Mouse (Mus musculus) kidney, postnatal 25 days (tissue): ENCODE measurements around the gene Ddx27.
A peak's percentile ranks its signal among the peaks of the same experiment; 100 is the strongest.

Experiments
- DNase-seq, 2 experiments: peaks; one replicate each; pipeline ENCODE4 v3.0.0; 2021; ENCODE audit warnings: mixed read lengths in 2 of 2

Ddx27 gene

DNA sequence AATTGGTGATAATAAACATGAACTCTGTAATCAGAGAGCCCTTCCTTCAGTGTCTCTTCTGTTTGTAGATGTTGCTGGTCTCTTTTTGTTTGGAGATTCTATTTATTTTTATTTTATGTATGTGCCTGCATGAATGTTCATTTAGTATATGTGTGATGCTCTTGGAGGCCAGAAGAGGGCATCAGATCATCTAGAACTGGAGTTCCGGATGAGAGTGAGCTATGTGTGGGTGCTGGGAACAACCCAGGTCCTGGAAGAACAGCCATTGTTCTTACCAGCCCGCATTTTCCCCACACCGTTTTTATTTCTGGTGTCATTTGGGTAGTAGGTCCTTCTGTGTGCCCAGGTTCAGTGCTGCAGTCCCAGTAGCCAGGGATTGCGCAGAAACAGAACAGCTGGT is 15.5 kb downstream of the Ddx27 start:
- no peak for DNase-seq

DNA sequence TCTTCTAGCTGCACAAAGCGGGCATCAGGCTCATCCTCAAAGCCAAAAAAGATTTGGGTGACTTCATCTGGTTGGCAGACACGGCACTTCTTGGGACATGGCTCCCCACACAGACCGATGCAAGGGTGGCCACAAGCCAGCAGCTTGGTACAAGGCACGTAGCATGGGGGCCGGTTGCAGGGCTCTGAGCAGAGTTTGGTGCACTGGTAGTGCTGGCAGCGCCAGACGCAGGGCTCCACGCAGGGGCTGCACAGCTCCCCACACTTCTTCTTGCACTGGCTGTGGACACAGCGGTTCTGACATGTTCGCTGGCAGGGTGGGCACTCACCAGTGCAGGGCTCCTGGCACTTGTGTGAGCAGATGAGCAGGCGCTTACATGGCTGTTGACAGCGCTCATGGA is 22.7 kb downstream of the Ddx27 start:
- no peak for DNase-seq

DNA sequence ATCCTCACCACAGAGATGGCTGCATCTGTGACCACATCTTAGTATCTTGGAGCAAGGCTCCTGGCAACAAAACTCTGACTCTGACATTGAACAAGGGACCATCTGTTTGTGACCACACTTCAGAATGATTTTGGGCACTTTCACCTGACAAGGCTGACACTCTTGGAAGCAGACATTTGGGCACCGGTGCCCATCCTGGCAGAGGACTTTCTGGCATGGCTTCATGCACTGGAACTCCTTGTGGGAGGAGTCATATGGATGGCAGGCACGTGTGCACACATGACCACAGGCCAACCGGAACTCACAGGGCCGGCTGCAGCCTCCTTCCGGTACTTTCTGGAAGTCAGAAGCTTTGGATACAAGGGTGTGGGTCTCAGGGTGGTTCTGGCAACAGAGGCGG is 23.3 kb downstream of the Ddx27 start:
- no peak for DNase-seq

DNA sequence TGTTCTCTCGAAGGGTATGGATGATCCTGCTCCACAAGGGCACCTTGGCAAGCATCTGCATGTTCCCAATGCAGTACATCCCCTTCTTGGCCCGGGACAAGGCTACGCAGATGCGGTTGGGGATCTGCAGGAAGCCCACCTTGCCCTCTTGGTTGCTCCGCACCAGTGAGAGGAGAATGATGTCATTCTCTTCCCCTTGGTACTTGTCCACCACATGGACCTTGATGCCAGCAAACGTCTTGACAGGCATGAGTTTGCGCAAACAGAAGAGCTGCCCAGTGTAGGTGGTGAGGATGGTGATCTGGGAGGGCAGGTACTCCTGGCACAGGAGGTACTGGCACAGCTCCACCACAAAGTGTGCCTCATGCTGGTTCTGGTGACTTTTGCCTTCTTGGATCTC is 23.7 kb downstream of the Ddx27 start:
- DNase-seq: no peak

DNA sequence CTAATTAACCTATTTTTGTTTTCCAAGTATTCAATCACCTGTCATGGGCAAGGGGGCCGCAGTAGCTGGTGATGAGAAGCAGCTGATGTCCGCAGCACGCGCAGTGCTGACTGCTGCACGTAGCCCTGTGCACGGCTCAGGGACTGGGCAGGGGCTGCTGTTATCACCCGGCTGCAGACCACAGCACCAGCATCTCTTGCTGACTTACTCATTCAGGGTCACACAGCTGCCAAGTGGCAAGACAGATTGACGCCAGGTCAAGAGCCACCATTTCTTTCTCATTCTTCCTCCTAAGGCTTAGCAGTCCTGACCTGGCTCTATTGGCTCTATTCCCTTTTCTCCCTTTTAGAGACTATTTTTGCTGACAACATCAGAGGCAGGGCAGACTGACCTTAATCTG is 24.4 kb downstream of the Ddx27 start:
- DNase-seq: no peak

DNA sequence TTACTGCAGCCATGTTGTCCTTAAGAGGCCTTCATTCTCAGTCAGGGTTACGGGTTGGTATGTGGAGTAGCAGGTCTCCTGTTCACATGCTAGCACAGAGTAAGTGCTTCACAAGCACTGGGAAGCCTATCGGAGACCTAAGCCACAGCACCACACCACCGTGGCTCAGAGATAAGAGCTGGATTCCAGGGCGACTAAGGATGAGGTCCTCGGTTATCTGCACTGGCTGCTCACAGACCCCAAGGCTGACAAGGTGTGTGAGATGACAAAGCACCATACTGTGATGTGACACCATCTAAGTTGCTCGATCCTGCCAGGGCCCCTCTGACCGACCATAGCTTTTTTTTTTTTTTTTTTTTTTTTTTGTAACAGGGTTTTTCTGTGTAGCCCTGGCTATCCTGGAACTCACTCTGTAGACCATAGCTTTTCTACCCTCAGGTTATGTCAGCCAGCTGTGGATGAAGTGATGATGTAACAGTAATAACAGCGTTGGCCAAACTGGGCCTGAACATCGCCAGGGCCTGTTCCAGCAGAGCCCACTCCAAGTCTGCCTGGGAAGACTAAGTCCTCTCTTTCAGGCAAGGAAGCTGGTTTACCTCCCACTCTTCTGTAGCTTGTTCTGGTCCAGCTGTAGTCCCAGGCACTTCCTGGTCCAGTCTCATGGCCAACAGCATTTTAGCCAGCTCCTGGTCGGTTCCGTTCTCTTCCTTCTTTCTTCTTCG is 28.6 kb downstream of the Ddx27 start:
- DNase-seq: no peak

DNA sequence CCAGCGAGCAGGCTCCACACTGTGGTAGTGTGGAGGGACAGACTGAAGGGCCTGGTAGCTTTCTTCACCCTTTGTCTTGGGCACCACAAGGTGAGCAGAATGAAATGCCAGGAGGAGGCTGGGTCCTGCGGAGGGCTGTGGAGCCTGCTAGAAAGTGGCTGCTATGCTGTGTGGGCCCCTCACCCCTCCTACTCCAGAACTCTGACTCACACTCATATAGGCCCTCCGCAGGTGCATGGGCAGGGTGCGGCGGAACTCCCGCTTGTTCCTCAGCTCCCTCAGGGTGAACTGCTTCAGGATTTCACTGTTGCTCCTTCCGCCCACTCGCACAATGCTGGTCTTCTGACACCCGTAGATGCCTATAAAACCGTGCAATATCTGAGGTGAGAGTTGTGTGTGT is 33.2 kb downstream of the Ddx27 start:
- DNase-seq: no peak

DNA sequence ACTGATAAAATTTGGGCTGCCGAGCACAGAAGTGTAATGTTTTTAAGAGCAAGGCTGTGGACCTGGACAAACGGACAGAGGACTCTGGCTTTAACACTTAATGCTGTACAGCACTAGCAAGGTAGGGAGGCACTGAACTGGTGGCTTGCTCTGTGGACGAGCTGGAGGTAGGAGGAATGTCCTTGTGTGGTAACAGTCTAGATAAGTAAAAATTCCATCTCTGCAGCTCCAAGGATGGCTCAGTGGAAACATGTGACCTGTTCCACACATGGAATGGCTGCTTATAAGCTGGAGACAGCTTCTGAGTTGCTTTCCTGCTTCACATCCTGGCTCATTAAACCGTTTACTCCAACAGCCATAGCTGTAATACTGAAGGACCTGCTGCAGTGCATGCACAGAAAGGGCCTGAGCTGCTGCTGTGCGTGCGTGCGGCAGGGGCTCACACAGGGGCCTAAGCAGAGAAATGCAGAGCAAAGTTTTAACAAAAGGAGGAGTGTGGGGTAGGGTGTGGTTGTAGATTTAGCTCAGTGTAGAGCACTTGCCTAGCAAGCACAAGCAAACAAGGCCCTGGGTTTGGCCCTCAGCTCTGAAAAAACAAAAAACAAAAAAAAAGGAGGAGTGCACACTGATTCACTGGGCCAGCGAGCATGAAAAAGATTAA is 33.8 kb downstream of the Ddx27 start:
- DNase-seq: no peak

DNA sequence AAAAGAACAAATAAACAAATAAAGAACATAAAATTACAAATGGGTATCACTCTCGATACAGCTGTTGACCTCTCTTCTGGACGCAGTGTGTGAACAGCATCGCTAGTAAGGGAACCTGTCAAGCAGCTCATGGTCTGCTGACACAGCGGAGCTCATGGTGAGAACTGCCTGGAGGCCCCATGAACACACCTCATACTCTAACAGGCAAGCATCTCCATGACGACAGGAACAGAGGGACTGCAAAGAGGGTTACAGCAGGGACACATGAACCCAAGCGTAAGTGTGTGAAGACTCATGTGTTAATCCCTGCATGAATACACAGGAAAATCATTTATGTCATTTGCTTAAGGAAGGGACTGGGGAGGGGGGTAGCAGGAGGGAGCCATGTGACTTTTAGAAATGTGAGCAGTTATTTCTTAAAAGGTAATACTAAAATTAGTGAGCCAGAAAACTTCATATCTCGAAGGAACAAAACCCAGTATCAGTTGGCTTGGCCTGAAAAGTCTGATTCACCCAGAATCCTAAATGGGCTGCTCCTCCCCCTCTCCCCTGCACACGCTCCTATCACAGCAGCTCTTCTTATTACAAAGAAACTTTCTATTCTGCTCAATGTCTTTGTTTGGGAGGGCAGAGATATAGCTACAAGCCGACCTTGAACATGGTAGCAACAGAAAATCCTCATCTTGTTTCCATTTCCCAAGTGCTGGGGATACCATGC is 38.3 kb downstream of the Ddx27 start:
- no peak for DNase-seq

DNA sequence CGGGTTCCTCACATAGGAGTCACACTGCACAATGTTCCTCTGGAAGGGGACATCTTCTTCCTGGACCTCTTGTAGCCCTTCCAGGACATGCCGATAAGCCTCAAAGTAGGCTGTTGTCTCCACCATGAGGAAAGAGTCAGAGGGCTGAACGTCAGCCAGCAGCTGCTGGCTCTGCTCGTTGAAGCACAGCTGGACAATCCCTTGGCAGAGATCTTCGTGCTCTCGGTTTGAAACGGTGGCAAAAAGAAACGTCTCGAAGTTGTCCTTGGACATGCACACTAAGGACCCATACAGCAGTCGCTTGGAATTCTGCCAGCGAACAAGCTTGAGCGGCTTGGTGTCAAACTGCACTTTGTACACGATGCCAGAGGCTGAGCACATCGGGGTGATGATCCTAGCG is 40.4 kb downstream of the Ddx27 start:
- DNase-seq: peak; percentile 76 to 79

DNA sequence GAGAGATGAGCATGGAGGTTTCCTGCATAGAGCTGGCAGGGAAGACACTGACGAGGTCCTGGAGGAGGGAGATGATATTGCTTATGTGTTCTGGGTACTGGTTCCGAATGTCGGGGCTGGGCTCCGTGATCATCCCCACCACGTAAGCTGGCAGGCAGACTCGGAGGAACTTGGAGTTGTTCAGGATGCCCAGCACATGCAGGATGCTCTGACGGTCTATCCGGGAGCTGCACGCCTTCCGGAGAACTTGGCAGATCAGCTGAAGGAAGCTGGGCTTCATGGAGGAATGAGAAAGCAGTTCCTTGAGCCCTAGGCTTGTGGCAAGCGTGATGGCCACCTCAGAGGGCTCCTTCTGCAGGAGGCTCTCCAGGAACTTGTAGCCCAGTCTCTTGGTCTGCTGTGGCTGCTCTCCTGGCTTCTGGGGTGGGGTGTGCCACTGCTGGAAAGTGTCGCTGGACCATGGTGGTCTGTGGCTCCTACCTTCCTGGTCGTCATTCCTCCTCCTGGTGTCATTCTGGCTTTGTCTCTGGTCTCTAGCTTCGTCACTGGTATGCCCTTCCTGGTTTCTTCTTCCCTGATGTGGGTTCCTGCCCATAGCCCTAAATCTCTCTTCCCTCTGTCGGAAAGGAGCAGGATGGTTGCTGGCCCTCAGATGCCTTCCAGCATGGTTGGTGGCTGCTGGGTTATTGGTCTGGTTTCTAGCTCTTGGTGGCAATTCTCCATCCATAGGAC is 41.4 kb downstream of the Ddx27 start:
- DNase-seq: peak in 1 of 2 experiments; percentile 54

DNA sequence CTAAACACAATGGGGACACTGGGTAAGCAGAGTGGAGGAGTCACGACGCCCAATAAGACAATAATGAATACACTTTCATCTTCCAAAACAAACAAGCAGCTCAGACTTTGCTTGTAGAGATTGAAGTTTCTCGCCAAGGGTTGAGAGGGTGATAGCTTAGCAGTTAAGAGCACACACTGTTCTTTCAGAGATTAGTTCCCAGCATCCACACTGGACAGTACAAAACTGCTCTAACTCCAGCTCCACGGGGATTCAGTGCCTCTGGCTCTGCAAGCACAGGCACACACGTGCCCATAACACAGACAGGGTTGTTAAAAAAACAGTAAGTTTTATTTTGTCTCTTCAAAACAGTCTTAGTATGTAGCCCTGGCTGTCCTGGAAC is 41.9 kb downstream of the Ddx27 start:
- no peak for DNase-seq

DNA sequence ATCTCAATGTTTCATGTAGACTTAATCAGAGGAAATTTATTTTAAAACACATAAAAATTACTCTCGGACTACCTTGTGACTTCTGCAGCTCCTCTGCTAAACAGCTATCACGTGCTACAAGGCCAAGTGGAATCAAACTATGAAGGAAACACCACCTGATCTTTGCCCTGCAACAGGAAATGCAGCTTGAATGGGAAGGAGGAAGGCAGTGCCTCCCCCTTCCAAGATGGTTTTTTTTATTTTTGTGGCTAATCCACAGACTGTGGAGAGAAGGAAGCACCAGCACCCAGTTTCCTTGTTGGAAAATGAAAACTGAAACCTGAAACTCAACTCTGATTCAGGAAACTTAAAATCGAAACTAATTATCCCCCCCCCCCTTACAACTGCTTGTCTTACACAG is 43.2 kb downstream of the Ddx27 start:
- DNase-seq: peak; percentile 62 to 78

DNA sequence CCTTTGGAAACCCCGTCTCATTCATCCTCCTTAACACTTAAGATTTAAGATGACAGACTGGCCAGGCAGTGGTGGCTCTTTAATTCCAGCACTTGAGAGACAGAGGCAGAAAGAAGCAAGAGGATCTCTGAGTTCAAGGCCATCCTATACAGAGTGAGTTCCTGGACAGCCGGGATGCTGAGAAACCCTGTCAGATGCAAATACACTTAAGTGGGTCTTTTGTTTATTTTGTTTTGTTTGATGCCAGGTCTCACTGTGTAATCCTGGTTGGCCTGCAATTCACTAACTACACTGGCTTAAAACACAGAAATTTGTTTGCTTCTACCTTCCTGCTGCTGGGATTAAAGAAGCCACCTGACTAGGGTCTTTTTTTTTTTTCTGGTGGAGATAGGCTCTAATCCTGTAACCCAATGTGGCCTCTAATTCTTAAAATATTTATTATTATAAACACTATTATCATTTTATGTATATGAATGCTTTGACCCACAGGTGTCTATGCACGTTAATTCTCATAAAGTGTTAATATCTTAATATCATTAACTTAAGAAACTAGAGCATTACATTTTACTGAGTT is 43.9 kb downstream of the Ddx27 start:
- DNase-seq: no peak

DNA sequence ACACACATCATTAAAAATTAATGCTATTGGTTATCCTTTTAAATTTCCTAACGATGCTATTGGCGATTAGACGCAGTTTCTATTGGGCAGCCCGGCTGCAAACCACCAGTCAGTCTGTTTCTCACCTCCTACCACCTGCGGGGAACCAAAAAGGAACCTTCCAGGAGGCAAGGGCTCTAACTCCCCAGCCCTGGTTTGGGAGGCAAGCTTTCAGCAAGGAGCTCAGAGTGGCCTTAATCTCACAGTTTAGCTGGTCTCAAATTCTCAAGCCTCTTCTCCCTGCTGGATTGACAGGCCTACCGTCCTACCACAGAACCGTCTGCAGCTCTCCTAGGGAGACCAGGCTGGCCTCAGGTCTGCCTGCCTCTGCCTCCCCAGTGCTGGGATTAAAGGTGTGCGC is 44.5 kb downstream of the Ddx27 start:
- peak in 1 of 2 experiments; percentile 59 for DNase-seq

DNA sequence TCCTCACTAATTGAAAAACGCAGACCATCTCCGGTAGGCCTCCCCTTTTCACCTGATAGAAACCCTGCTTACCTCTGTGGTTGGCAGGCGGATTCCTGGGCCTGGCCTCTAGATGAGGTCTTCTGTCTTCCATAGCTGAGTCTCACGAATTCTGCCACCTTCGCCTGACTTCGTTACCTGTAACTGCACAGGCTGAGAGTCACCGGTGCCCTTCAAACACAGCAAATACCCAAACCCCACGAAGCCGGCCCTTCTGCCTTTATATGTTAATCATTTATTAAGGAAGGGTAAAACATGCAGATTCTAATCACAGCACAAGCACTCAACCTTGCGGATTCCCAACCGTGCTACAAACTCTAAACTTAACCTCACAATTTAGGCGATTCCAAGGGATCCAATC is 45.0 kb downstream of the Ddx27 start:
- peak; percentile 59 to 71 for DNase-seq

DNA sequence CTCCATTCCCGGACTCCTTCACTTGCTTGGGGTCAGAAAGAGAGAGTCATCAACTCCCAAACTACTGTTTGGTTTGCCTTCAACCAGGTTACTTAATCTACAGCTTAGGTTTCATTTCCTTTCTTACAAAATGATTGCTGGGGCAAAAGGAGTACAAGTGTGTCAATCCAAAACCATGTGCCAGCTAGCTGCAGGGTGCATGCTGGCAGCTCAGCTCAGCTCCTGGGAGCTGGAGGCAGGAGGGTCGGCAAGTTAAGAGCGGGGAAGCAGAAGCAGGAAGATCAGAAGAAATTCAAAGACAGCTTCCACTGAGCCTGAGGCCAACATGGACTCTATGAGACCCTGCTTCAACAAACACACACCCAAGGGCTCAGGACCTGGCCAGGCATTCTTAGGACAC is 45.4 kb downstream of the Ddx27 start:
- no peak for DNase-seq

DNA sequence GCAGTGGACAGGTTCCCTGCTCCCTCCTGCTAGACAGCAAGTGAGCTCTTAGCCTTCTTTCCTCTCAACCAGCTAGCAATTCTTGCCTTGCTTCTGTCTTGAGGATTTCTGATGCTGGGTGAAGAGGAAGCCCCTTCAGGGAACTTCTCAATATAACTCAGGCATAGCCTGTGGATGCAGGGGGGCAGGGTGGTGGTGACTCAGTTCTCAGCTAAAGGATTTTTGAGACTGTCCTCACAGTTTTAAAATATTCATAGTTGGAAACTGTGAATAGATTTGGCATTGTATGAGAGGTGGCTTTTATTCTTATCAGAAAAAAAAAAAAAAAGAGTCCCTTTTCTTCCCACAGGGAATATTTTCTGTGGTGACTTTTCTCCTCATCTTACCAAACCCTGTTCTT is 45.8 kb downstream of the Ddx27 start:
- no peak for DNase-seq

DNA sequence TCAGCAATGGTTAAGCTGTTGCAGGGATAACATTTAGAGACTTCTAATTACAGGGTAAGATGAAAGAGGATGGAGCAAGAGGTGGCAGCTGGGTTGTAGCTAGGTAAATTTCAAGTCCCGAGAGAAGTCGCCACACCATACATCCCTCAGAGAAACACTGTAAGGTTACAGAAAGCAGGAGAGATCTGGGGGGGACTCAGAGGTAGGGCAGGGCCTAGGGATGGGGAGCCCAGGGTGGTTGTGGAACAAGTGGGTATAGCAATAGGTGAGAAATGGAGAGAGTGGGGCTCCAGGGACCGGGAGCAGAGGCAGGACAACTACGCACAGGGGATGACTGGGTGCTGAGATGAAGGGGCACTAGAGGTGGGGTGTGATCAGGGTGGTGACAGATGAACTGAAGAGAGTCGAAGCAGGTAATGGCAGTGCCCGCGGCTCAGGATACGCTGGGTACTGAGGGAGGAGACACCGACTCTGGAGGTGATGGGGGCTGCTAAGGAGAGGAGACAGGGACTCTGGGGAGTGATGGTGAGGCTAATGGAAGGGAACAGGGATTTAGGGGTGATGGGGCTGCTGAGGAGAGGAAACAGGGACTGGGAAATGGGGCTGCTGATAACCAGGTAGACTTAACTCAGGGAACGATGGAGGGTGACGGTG is 46.5 kb downstream of the Ddx27 start:
- DNase-seq: peak in 1 of 2 experiments; percentile 56

DNA sequence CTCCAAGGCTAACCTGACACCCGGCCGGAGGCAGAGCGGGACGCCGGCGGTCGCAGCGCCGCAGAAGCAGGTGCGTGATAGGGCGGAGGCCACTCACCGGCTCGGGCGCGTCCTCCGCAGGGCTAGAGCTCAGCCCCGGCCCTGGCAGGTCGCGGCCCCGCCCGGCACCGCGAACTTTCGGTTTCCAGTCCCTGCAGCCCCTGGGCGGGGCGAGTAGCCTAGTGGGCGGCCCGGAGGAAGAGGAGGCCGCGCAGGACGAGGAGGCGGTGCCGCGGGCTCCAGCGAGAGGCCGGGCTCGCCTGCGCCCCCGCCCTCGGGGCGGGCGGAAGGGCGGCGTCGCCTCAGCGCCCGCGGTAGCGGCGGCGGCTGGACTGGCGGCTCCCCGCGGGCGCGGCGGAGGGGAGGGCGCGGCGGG is 47.5 kb downstream of the Ddx27 start:
- DNase-seq: peak; percentile 95 to 99

DNA sequence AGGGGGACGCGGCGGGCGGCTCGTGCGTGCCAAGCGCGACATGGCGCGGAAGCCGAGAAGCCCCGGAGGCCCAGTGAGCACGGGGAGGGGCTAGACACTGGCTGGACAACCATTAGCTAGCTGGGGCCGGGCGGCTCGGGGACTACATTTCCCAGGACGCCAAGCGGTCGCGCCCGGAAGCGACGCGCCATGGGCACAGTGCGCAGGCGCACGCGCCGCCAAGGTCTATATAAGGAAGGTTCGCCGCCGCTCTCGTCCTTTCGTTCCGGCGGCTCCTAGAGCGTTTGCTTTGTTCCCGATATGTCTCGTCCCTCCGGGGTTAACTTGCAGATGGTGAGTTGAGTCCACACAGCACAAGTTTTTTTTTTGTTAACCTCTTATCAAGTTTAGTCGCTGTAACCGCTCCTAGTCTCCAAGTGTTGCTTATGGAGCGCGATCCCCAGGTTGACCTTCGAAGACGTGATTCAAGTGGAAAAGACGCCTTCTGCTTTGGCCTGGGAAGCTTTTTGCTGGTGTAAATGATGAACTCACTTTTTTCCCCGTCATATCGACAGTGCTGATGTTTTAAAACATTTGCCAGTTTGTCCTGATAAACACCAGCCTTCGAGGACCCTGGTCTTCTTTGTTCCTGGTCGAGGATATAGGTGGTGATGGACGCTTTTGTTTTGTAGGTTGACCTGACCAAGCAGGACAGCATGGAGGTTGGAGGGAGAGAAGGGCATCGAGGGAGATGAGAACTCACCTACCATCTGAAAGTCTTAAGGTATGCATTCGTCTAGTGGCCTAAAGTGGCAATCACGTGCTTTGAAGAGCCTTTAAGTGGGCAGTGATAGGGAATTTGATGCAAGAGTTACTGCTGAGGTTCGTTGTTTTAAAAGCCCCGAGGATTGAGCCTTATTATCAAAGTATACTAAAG is 48.2 kb downstream of the Ddx27 start, which contains the start of gene Znfx1:
TSS of gene Znfx1 (minus strand) at position 51 of the 916 bp plus-strand sequence.
- DNase-seq: peak; percentile 95 to 97
